Mouse (Mus musculus): Measurements from ENCODE around the gene Slc25a35.

- no peak for TF ChIP-seq CTCF (IDR thresholded peaks at IDR 0.05; ENCODE audit: borderline replicate concordance, insufficient read depth, low read depth, low read length)
- TF ChIP-seq POLR2A (IDR thresholded peaks at IDR 0.05; ENCODE audit: borderline replicate concordance, insufficient read depth, low read length), result no peak
Observed at GRCm38 (mm10) chr11:68946806-68947440, 21.0 kb upstream of the Slc25a35 start.
